In genomic region chr14:31132031-31132430, GRCm38 (mm10) we compare ENCODE assay signal across 8 mouse cellular contexts. TPM values are rescaled to one million over a fixed set of nuclear protein-coding genes. Genes with fewer than 3 reads are reported as not detected.
DNase-seq lines count a peak whose midpoint lies in the region; ATAC-seq lines count a peak whose summit lies in the region.

No protein-coding gene starts in this region.

- H3K9ac ChIP-seq in embryonic facial prominence, embryonic 14.5 days (ENCODE audit: low read depth, low read length), result peak overlapping the region; percentile 90
- peak overlapping the region; percentile 78 for H3K9ac ChIP-seq in kidney, embryonic 15.5 days
- H3K9ac ChIP-seq in stomach, embryonic 16.5 days (ENCODE audit: low read length), result peak overlapping the region; percentile 97

- peak overlapping the region; percentile 74 for H3K4me2 ChIP-seq in embryonic facial prominence, embryonic 14.5 days (ENCODE audit: low read depth, low read length)
- H3K4me2 ChIP-seq in kidney, embryonic 15.5 days, result peak overlapping the region; percentile 83
- peak overlapping the region; percentile 79 for H3K4me2 ChIP-seq in stomach, embryonic 16.5 days (ENCODE audit: low read depth, low read length)

- peaks cover 29% of the 10 kb centered on the region for H3K36me3 ChIP-seq in embryonic facial prominence, embryonic 14.5 days (ENCODE audit: control insufficient read depth, insufficient read depth, low read length)
- peaks cover 29% of the 10 kb centered on the region for H3K36me3 ChIP-seq in kidney, embryonic 15.5 days
- H3K36me3 ChIP-seq in stomach, embryonic 16.5 days (ENCODE audit: control insufficient read depth, insufficient read depth, low read length), result peaks cover 17% of the 10 kb centered on the region

- 12% methylated on average over 6 of the region's 6 CpGs for WGBS in embryonic facial prominence, embryonic 14.5 days
- 7% methylated on average over 6 of the region's 6 CpGs for WGBS in kidney, embryonic 15.5 days
- 4% methylated on average over 6 of the region's 6 CpGs for WGBS in stomach, embryonic 16.5 days

- no peak overlapping the region for H3K27ac ChIP-seq in embryonic facial prominence, embryonic 14.5 days (replicated peaks; ENCODE audit: low read depth, low read length)
- peak overlapping the region; percentile 54; the same call in 1 of the 2 replicates for H3K27ac ChIP-seq in kidney, embryonic 15.5 days
- H3K27ac ChIP-seq in stomach, embryonic 16.5 days (ENCODE audit: low read length), result peak overlapping the region; percentile 98

- no peaks in the 10 kb centered on the region for H3K9me3 ChIP-seq in embryonic facial prominence, embryonic 14.5 days (ENCODE audit: control insufficient read depth, low read length)
- H3K9me3 ChIP-seq in kidney, embryonic 15.5 days (replicated peaks), result no peaks in the 10 kb centered on the region
- H3K9me3 ChIP-seq in stomach, embryonic 16.5 days (replicated peaks; ENCODE audit: control insufficient read depth, low read length), result no peaks in the 10 kb centered on the region

- no peaks in the 10 kb centered on the region for H3K27me3 ChIP-seq in embryonic facial prominence, embryonic 14.5 days (replicated peaks; ENCODE audit: control insufficient read depth, insufficient read depth, low read length)
- no peaks in the 10 kb centered on the region for H3K27me3 ChIP-seq in kidney, embryonic 15.5 days
- no peaks in the 10 kb centered on the region for H3K27me3 ChIP-seq in stomach, embryonic 16.5 days (ENCODE audit: control insufficient read depth, insufficient read depth, low read length)

- ATAC-seq in embryonic facial prominence, embryonic 14.5 days (ENCODE audit: low read depth), result no peak
- ATAC-seq in kidney, embryonic 15.5 days (replicated peaks; ENCODE audit: low FRiP score), result no peak
- no peak for ATAC-seq in stomach, embryonic 16.5 days (ENCODE audit: insufficient read depth, low FRiP score)

- DNase-seq in heart, adult 11 months, result peak; percentile 95
- no peak for DNase-seq in heart, adult 9 months (ENCODE audit: low spot score in 2 of 2)
- peak; percentile 46 for DNase-seq in embryonic facial prominence, embryonic 14.5 days (ENCODE audit: low spot score)
- DNase-seq in lung, postnatal 25 days (ENCODE audit: low spot score), result peak; percentile 59
- DNase-seq in layer of hippocampus, postnatal 10 days (ENCODE audit: low spot score in 2 of 2), result no peak
- no peak for DNase-seq in right cerebral cortex, postnatal 4 days

- peak overlapping the region; percentile 90 for H3K4me3 ChIP-seq in embryonic facial prominence, embryonic 14.5 days (ENCODE audit: low read depth, low read length)
- H3K4me3 ChIP-seq in kidney, embryonic 15.5 days (replicated peaks), result peak overlapping the region; percentile 82
- peak overlapping the region; percentile 92 for H3K4me3 ChIP-seq in stomach, embryonic 16.5 days (replicated peaks; ENCODE audit: low read length)

- H3K4me1 ChIP-seq in embryonic facial prominence, embryonic 14.5 days (ENCODE audit: control insufficient read depth, insufficient read depth, low read length), result peaks cover 48% of the 10 kb centered on the region
- H3K4me1 ChIP-seq in kidney, embryonic 15.5 days, result peaks cover 49% of the 10 kb centered on the region
- H3K4me1 ChIP-seq in stomach, embryonic 16.5 days (ENCODE audit: control insufficient read depth, insufficient read depth, low read length), result peaks cover 46% of the 10 kb centered on the region

RNA-seq across cellular contexts. Expression of gene Nt5dc2, which starts 1.2 kb away (rescaled TPM):
- polyA plus RNA-seq in embryonic facial prominence, embryonic 14.5 days (2014; fragmentation: Nextera tagmentation; extraction: Ambion mirVana), result 362 and 371 TPM in 2 replicates
- 373 and 384 TPM in 2 replicates for polyA plus RNA-seq in kidney, embryonic 15.5 days (2015; fragmentation: Nextera tagmentation; extraction: Ambion mirVana)
- polyA plus RNA-seq in stomach, embryonic 16.5 days (2015; fragmentation: Nextera tagmentation; extraction: Ambion mirVana), result 232 and 233 TPM in 2 replicates
- 10 to 100 TPM; 18.0 to 22.5 TPM for total RNA-seq in layer of hippocampus, postnatal 10 days (2021)

RNA-seq across cellular contexts. Expression of gene Smim4, which starts 3.3 kb away (rescaled TPM):
- 62.3 and 64.8 TPM in 2 replicates for polyA plus RNA-seq in embryonic facial prominence, embryonic 14.5 days (2014; fragmentation: Nextera tagmentation; extraction: Ambion mirVana)
- polyA plus RNA-seq in kidney, embryonic 15.5 days (2015; fragmentation: Nextera tagmentation; extraction: Ambion mirVana), result 98.1 and 112 TPM in 2 replicates
- polyA plus RNA-seq in stomach, embryonic 16.5 days (2015; fragmentation: Nextera tagmentation; extraction: Ambion mirVana), result 60.3 and 66.4 TPM in 2 replicates
- total RNA-seq in layer of hippocampus, postnatal 10 days (2021), result 10 to 100 TPM; 32.5 to 33.5 TPM

RNA-seq across cellular contexts. Expression of gene Stab1, which starts 36.4 kb away (rescaled TPM):
- polyA plus RNA-seq in embryonic facial prominence, embryonic 14.5 days (2014; fragmentation: Nextera tagmentation; extraction: Ambion mirVana), result 69.4 and 76.1 TPM in 2 replicates
- 32.6 and 40.6 TPM in 2 replicates for polyA plus RNA-seq in kidney, embryonic 15.5 days (2015; fragmentation: Nextera tagmentation; extraction: Ambion mirVana)
- polyA plus RNA-seq in stomach, embryonic 16.5 days (2015; fragmentation: Nextera tagmentation; extraction: Ambion mirVana), result 37.7 and 41.9 TPM in 2 replicates
- total RNA-seq in layer of hippocampus, postnatal 10 days (2021), result 10 to 100 TPM; 26.9 to 40.4 TPM

Comparison
In these comparisons a context has a peak if more than half of its experiments do, and no peak if none do; other contexts are left out.
1. DNase-seq: peak in heart, adult 11 months (single experiment), embryonic facial prominence, embryonic 14.5 days (single experiment) and lung, postnatal 25 days (single experiment); none in heart, adult 9 months (0 of 2), layer of hippocampus, postnatal 10 days (0 of 2) and right cerebral cortex, postnatal 4 days (single experiment).
2. Peak in every context shown above with its lines, with median percentiles within 50 percentile points of each other: H3K4me2 ChIP-seq, H3K4me3 ChIP-seq and H3K9ac ChIP-seq.